Mouse (Mus musculus) WW6 (cell line): ENCODE data around the gene Cacna1g.

Source experiments
- DNase-seq: peaks from one replicate; pipeline ENCODE4 v3.0.0-alpha.2; 2013; ENCODE audit warnings: low read depth, low spot score

Gene Cacna1g

DNA sequence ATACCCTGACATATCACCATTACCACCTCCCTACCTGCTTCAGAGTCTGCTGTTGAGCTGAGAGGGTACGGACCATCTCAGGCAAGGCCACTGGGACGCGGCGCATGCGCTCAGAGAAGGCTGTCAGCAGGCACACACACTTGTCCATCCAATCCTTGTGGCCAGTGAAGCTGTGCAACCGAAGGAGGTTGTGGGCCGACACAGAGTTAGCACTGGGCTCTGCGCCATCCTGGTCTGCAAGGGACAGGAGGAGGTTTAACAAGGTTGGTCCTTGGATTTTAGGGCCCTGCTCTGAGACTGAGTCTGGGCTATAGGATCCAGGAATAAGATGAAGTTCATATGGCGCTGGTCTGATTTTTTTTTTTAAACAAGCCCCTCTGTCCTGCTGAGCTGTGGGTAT is 6.4 kb upstream of the Cacna1g start:
- no peak for DNase-seq

DNA sequence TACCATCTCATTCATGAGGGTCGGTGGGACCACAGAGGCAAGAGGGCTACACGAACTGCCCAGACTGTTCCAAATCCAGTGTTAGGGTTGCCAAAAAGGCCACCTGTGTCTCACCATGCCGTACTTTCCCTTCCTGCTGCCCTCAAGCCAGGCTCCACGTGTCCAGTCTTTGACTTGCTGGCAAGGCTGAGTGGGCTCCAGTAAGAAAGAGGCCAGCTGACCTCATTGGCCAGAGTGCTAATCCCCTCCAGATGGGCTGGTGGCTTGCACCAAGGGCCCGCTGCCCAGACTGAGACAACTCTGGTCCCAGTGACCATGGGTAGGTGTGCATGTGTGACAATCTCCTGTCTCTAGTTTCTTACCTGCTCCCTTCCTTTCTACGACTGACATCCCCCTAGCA is 3.7 kb upstream of the Cacna1g start:
- DNase-seq, result no peak

DNA sequence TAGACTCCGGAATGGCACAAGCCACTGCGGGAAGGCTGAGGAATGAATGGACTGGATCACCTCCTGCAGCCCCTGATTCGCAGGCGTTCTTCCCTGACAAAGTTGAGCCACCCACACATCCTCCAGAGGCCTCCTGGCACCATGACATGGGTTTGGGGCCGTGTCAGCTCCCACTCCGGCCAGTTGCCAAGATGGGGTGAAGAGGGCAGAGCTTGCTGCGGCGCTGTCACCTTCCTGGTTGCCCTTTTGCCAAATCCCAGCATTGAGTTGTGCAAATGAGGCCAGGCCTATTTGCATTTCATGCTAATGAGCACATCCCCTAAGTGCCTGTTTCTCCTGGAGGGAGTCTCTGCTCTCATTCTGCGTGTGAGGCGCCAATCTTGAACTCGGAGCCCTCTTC is 1.7 kb upstream of the Cacna1g start:
- DNase-seq, result no peak

DNA sequence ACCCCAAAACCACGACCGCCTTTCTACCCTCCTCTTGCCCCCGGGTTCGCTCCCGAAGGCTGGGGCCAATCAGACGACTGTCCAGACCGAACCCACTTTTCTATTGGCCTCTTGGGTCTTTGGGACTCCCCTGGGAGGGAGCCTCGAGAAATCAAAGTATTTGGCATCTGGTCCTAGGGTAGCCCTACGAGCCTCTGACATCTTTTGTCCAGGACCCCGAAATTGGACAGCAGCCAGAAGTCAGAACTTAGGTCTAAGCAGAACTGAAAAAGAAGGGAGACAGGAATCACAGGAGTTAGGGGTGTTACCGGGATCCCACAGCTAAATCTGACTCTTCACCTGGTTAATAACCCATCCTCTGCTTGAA is 529 bp upstream of the Cacna1g start:
- no peak for DNase-seq

DNA sequence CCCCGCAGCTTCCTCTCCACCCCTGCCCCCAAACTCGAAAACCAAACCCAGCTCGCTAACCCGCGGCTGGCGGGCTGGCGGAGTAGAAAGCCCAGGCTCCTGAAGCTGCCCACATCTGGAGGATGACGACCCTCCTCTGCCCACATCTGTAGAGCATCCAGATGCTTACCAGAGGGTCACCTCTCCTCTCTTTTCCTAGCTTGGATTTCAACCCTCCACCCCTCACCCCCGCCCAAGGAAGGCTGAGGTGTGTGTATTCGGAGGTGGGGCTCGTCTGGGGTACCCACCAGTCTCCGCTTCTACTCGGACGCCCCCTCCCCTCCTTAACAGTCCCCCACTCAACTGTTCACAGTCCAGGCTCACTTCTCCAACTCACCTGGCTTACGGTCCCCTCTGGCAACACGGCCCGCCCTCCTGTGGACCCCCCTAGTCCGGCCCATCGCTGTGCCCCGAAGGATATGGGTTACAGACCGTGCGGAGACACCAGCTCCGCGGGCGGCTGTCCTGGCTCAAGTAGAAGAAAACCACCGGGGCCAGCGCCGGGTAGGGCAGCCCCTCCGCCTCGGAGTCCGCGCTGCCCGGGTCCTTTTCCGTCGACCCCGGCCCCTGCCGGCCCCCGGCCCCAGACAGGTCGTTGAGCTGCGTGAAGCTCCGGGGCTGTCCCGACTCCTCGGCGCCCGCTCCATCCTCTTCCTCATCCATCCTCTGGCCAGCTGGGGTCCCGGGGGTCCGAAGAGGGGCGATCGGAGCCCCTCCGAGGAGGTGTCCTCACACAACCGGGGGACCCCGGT is 887 bp downstream of the Cacna1g start:
- DNase-seq, result no peak

DNA sequence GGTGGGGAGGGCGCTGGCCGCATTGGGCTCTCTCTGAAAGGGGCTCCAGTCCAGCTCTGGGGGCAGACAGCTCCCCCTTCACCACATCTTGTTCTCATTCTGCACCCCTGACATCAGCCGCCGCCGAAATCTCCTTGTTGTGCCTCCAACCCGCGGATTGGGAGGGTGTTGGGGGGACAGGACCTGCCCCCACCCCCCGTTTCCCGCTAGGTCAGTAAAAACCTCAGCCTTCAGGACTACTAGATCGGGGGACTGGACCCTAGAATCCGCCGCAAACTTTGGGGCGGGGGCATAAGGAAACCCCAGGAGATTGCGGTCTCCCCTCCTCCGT is 1.4 kb downstream of the Cacna1g start:
- no peak for DNase-seq

DNA sequence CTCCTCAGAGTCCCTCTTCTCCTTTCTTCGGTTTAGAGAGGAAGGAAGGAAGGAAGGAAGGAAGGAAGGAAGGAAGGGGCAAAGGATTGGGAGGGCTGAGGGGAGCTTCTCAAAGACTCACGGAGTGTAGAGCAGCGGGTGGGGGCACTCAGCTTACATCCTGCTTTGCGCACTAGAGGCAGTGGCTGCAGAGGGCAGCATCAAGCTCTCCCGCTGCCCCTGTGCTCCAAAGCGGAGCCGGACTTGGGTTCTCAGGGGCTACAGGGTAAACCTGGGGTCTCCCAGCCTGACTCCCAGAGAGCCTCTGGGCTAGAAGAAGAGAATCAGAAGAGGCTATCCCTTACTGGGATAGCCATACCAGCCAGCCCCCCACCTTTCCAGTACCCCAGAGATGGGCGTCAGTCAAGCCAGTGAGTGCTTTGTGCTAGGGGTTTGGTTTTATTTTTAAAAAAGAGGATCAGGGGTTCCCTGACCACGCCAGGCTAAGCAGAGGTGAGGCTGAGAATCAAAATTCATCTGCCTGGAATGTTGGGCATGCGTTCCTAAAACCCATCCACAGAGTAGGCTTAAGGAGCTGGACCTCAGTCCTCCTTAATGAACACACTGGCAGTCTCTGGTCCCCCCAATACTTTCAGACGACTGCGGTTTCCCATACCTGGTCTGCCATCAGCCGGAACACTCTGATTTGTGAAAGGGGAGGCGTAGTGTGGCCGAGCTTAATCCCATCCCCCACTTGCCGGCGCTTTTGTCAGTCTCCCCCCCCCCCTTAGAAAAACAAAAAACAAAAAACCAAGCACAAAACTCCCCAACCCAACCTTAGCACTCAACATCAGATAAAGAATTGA is 2.0 kb downstream of the Cacna1g start:
- no peak for DNase-seq

DNA sequence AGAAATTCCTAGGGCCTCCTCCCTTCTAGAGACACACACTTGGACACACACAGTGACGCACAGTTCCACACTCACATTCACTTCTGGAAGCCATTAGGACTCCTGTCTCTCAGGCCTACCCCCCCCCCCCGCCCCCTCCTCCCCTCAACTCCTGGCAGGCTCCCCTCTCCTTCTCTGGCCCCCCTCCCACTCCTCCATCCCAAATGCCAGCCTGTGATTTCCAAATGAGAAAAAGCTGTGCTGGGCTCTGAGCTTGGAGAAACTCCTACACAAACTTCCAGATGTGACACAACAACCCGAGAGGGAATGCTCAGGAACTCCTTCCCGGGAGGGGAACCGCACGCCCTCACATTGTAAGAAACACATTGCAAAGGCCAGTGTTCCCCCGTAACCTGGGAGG is 3.6 kb downstream of the Cacna1g start:
- DNase-seq, result no peak

DNA sequence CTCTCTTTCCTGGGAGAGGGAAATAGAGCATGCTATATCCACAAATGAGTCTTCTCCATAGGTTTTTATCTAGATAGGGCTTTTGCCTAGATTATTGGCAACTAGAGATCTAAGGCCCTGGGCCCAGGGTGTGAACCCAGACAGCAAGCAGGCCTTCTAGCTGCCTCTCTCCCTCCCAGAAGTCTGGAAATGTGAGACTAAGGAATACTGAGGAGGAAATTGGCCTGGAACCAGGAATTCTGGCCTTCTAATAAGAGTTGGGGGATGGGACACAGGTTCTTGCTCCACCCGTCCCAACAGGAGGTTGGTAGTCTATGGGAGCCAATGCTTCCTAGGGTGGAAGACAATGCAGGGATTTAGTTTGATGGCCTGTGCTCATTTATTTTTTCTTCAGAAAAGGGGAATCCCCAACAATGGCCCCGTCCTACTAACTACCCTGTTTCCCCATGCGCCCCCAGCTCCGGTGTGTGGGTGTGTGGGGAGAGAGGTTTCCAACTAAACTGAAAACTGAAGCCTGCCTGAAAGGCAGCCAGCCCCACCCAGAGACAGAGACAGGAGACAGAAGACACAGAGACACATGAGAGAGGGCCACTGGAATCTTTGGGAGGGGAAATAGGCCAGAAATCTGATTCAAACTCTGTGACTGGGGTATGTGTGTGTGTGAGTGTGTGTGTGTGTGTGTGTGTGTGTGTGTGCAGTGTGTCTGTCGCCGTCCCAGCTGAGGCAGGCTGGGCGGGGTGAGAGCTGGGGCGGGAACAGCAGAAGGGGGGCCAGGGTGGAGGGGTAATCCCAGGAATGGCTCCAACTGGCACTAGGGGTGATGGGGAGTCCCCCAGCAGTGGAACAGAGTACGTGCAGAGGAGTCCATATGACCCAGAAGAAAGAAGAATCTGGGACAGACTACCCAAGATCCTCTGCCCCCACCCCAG is 4.6 kb downstream of the Cacna1g start:
- no peak for DNase-seq

DNA sequence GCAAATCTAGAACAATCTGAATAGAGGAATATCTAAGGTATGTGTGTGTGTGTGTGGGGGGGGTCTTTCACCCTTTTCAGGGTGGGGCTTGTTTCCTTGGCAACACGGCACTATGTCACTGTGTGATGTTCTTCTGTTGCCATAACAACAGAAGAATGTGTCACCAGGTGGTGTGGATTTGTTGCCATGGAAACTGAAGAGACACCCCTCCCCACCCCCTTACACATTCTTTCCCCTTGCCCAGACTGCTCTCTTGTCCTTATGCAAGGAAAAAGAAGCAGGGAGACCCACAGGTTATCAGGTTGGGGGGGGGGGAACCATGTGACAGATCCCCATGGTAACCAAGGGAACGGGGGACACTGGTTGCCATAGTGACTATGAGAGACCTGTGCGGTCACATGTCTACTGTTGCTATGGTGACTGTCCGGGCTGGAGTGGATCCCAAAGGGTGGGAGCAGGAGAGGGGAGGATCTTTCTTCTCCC is 5.4 kb downstream of the Cacna1g start:
- DNase-seq, result no peak

DNA sequence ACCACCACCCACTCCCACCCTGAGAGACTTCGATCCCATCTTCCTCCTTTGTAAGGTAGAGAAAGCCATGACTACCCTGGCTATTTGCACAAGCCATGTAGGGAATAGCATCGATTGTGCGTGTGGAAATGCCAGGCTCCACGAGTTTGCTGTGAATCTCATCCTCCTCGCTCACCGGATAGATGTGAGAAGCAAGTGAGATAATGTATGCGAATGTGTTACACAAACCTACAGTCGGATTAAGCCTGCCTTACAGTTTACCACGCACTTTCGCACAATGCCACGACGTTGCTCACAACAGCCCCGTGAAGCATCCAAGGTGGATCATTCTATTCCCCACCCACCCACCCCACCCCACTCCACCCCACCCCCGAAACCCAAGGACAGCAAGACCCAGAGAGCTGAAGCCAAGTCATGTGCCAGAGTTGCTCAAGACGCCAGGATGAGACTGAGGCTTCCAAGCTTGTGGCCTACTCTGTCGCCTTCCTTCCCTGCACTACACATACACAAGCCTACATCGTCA is 7.6 kb downstream of the Cacna1g start:
- DNase-seq, result no peak

DNA sequence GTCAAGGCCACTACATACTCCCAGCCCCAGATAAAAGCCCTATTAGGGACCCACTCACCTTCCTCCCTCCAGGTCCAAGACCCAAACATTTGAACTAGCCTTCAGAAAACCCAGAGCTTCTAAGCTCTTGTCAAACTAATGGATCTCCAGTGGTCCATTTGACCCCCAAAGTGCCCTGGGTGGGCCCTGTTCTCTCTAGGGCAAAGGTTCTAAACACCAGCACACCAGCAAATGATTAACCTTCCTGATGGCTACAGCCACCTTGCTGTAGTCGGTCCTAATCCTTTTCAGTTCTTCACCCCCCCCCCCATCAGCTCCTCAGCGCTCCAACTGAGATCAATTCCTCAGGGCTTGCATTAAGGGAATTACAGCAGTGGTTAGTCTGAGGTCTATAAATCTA is 9.8 kb downstream of the Cacna1g start:
- DNase-seq, result no peak

DNA sequence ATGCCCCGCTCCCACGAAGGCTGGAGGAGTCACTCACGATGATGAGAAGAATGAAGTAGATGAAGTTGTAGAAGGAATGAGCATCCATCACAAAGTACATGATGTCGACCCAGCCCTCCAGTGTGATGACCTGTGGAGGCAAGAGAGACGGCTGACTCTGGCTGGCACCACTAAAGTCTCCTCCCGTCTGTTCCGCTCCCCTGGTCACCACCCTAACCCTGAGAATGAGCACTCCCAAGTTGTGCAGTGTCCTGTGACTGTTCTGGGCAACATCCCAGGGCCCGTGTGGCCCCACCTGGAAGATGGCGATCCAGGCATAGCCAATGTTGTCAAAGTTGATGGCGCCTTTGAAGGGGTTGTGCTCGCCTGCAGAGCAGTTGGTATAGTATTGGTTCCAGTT is 12.1 kb downstream of the Cacna1g start:
- no peak for DNase-seq

DNA sequence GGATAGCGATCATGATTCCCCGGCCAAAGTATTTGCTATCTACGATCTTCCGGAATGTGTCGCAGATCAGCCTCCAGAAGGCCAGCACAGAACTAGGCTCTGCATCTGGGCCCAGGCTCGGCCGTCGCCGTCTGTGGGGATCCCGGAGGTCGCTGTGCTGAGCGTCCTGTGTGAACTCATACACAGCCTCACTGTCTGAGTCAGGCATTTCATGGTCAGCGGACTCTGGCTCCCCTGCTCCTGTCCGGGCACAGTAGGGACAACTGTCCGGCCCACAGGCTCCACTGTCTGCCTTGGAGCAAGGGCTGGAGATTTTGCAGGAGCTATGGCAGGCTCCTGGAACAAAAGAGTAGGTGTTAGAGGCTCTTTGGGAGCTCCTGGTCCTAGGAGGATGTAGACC is 17.0 kb downstream of the Cacna1g start:
- DNase-seq, result no peak

DNA sequence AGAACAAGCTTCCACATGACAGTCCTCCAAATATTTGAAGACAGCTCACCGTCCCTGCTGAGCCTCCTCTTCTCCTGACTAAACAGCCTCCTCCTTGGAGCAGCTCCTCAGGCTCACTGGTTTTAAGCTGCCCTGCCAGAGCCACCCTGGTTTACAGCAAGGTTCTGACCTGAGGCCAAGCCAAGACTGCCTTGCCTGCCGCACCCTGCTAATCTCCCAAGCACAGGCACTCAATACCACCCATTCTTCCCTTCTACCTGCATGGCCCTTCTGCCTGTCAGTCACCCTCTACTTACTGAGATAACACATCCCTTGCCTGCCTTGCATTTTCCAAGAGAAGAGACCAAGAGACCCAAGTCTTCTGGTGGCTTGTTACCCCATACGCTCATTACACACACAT is 17.7 kb downstream of the Cacna1g start:
- DNase-seq, result no peak

DNA sequence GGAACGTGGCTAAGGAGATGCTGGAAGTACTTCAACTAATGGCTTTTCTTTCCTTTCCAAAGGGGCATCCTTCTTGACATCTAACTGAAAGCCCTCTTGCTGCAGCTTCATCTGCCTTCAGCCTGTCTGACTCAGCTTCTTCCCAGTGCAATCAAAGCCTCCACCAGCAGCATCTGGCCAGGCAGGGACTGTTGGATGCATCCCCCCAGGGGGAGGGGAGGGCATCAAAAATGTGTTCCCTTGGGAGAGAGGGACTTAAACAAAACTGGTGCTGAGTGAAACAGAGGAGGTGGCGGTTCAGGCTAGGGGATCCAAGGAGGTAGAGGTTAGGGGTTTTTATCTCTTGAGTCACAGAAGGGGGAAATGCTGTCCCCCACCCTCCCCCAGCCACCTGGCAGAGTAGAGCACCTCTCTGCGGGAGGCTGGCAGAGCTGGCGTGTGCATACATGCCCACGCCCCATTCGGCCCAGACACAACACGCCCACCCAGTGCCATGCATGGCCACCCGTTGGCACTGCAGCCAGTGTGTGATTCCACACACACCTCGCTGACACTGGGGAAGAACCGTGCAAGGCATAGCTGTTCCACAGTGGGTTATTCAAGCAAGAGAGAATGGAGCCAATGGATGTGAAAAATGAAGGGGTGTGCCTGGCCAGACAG is 18.7 kb downstream of the Cacna1g start:
- DNase-seq, result no peak

DNA sequence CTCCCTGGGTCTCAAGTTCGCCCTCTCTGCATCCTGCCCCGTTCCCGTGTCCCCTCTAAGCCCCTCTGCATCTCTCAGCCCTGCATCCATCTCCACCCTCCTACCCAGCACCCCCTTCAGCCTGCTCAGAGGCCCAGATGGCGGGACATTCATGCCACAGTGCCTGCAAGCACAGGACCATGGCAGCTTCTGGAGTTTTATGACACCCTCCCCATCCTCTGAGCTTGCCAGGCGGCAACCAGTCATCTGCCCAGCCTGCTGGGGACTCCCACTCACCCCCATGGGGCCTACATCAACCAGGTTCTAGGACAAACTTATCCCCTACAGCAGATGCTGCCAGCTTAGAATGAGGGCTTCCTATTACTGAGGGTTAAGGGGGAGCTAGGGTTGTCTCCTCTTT is 19.2 kb downstream of the Cacna1g start:
- no peak for DNase-seq

DNA sequence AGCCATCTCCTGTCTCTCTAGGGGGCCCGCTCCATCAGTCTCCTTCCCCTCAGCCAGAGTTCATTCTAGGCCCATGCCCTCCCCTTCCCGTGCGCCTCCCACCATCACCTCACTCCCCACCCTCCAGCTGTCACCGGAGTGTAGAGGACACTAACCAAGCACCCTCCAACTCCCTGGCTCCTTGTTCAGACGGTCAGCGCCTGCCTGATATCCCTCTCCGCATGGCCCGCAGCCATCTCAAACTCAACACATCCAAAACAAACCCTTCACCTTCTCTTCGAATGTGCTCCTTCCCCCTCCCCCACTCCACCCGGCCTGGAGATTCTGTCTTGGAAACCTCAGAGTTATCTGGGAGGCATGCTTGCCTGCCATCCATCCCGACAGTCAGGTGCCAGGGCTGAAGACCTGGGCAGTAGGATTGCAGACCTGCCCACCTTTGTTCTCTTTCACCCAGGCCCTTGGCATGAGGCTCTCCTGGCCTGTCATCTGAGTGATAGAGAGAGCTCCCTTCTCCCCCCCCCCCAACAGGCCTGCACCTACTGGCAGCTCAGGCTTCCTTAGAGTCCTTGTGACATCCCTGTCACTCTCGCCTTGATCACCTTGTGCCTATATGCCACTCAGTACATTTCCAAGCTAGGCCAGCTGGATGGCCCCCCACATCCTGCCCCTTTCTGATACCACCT is 22.8 kb downstream of the Cacna1g start:
- no peak for DNase-seq

DNA sequence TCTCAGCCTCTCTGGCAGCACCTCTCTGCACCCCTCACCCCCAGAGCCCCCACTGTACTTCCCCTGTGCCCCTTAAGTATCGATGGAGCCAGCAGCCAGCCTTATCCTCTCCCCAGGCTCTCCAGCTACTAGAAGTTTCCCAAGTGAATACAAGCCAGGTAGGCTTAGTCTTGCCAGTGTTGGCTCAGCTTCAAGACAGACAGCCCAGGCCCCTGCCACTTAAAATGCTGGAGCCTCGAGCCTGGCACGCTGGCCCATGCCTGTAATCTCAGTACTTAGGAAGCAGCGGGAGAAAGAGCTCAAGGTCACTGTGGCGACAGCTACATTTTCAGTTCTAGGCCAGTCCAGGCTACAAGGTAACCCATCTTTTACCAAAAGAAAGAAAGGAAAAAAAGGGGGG is 24.1 kb downstream of the Cacna1g start:
- DNase-seq, result no peak

DNA sequence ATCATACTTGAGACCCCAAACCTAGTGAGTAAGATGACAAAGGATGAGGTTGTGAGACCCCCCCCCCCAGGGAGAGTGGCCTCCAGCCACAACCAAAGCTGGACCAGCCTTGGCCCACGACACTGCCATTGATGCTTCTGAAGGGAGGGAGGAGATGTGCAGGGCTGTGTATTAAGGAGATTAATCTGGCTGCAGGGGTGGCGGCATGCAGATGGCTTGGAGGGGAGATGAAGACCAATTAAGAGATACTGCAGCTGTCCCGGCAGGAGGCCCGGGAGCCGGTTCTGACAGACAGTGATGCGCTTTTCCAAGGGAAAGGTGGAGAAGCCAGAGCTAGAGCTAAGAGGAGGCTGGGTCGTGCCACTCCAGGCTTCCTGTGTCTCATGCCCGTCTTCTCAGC is 24.8 kb downstream of the Cacna1g start:
- DNase-seq, result no peak

DNA sequence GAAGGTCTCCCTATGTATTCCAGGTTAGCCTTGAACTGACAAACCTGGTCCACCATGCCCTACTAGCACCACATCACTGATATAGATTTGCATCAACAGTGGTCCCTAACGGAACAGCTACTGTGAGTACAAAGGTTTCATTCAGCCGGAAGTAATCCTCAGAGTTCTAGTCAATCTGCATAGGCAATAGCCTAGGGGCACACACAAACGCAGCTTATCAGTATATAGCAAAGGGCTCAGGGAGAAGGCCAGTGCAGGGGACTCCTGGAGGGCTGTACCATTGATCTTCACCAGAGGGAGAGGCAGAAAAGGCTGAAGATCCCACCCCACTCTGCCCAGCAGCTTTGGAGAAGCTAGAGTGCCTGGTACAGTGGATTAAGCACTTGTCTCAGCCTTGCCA is 27.0 kb downstream of the Cacna1g start:
- DNase-seq, result no peak
